Mouse (Mus musculus) embryonic facial prominence, embryonic 10.5 days (tissue): ENCODE results near the gene Zfp90. TPM values are rescaled to one million over a fixed set of nuclear protein-coding genes. Genes with fewer than 3 reads are reported as not detected.

Source experiments
- DNase-seq: peaks from one replicate; pipeline ENCODE4 v3.0.0-alpha.2; 2017; ENCODE audit warnings: low spot score
- H3K27ac ChIP-seq: fragments of 300-500 bp; sonication (generic); replicated peaks from 2 replicates; pipeline ENCODE4 v1.5.1; 2016; ENCODE audit warnings: mild to moderate bottlenecking
- H3K27me3 ChIP-seq: fragments of 300-500 bp; sonication (generic); replicated peaks from 2 replicates; pipeline ENCODE4 v1.6.1; 2016; ENCODE audit warnings: low read depth, mild to moderate bottlenecking; ENCODE audit not compliant: poor library complexity, severe bottlenecking
- H3K36me3 ChIP-seq: fragments of 300-500 bp; sonication (generic); replicated peaks from 2 replicates; pipeline ENCODE4 v1.6.1; 2016; ENCODE audit warnings: mild to moderate bottlenecking, moderate library complexity
- H3K4me1 ChIP-seq: fragments of 300-500 bp; sonication (generic); 2 replicates; pipeline ENCODE4 v1.6.1; 2016
- H3K4me3 ChIP-seq: fragments of 300-500 bp; sonication (generic); 2 replicates; pipeline ENCODE4 v1.5.1; 2016; ENCODE audit warnings: mild to moderate bottlenecking, moderate library complexity
- H3K9me3 ChIP-seq: fragments of 300-500 bp; sonication (generic); 2 replicates; pipeline ENCODE4 v1.6.1; 2016; ENCODE audit warnings: mild to moderate bottlenecking
- WGBS: fragments of 180-500 bp; shearing (Covaris S2); methylation state at CpG from one replicate; pipeline ENCODE4 v1.1.7; 2016; 5-methylcytosine and 5-hydroxymethylcytosine counted together
- polyA plus RNA-seq: library from polyadenylated mRNA; unstranded; fragments of >200 nt; fragmentation: Nextera tagmentation; extraction: Ambion mirVana; gene quantifications from 2 replicates; pipeline ENCODE4 v1.2.1, GENCODE M21; 2016

Gene Zfp90
- polyA plus RNA-seq, 1 experiment from 2014 or later, result 26.4 TPM

- Histone ChIP-seq H3K9me3 (no peaks in the 10 kb centered on the region), H3K4me1 (peaks cover 5% of the 10 kb centered on the region; the same call in 1 of the 2 replicates), H3K27me3 (no peaks in the 10 kb centered on the region), H3K4me3 (no peak overlapping the region), H3K36me3 (no peaks in the 10 kb centered on the region), H3K27ac (no peak overlapping the region)
- no peak for DNase-seq
- WGBS, result 87% methylated on average over 3 of the region's 3 CpGs
Observed at GRCm38 (mm10) chr8:106440146-106440545, 25.0 kb downstream of the Zfp90 start.

- 86% methylated on average over 1 of the region's 1 CpGs for WGBS
- Histone ChIP-seq H3K4me1 (peaks cover 5% of the 10 kb centered on the region; the same call in 1 of the 2 replicates), H3K9me3 (no peaks in the 10 kb centered on the region), H3K36me3 (no peaks in the 10 kb centered on the region), H3K27ac (no peak overlapping the region), H3K4me3 (no peak overlapping the region), H3K27me3 (no peaks in the 10 kb centered on the region)
- no peak for DNase-seq
Observed at GRCm38 (mm10) chr8:106442740-106443139, 27.6 kb downstream of the Zfp90 start.

- peaks cover 10% of the 10 kb centered on the region for H3K4me1 ChIP-seq
- H3K27ac ChIP-seq, result 0 out of 2 replicates have a peak overlapping the region, but pooled peaks have one; percentile 14
- 65% methylated on average over 6 of the region's 6 CpGs for WGBS
- H3K4me3 ChIP-seq, result no peak overlapping the region
- H3K27me3 ChIP-seq, result no peaks in the 10 kb centered on the region
- no peaks in the 10 kb centered on the region for H3K9me3 ChIP-seq
- DNase-seq, result no peak
- no peaks in the 10 kb centered on the region for H3K36me3 ChIP-seq
Observed at GRCm38 (mm10) chr8:106451301-106452085, 36.4 kb downstream of the Zfp90 start.

- Histone ChIP-seq H3K27ac (no peak overlapping the region), H3K36me3 (no peaks in the 10 kb centered on the region), H3K4me1 (peaks cover 10% of the 10 kb centered on the region), H3K9me3 (no peaks in the 10 kb centered on the region), H3K27me3 (no peaks in the 10 kb centered on the region), H3K4me3 (no peak overlapping the region)
- WGBS, result 77% methylated on average over 12 of the region's 12 CpGs
- no peak for DNase-seq
Observed at GRCm38 (mm10) chr8:106452701-106453481, 37.8 kb downstream of the Zfp90 start.

GRCm38 (mm10) chr8:106454036-106454435 is 38.9 kb downstream of the Zfp90 start:
- H3K4me1 ChIP-seq, result peaks cover 10% of the 10 kb centered on the region
- H3K27me3 ChIP-seq, result no peaks in the 10 kb centered on the region
- H3K9me3 ChIP-seq, result 0 out of 2 replicates have a peak, but pooled peaks cover 3% of the 10 kb centered on the region
- no peak for DNase-seq
- no peak overlapping the region for H3K4me3 ChIP-seq
- H3K27ac ChIP-seq, result no peak overlapping the region; the same call in 1 of the 2 replicates
- WGBS, result 71% methylated on average over 11 of the region's 11 CpGs
- H3K36me3 ChIP-seq, result no peaks in the 10 kb centered on the region

GRCm38 (mm10) chr8:106462131-106462530 is 47.0 kb downstream of the Zfp90 start:
- Histone ChIP-seq H3K9me3 (0 out of 2 replicates have a peak, but pooled peaks cover 3% of the 10 kb centered on the region), H3K4me3 (no peak overlapping the region), H3K27me3 (no peaks in the 10 kb centered on the region), H3K36me3 (no peaks in the 10 kb centered on the region), H3K27ac (no peak overlapping the region), H3K4me1 (peaks cover 14% of the 10 kb centered on the region)
- DNase-seq, result no peak
- 81% methylated on average over 5 of the region's 5 CpGs for WGBS

- DNase-seq, result no peak
Observed at GRCm38 (mm10) chr8:106463795-106464194, 48.7 kb downstream of the Zfp90 start.

GRCm38 (mm10) chr8:106469485-106469884 is 54.4 kb downstream of the Zfp90 start:
- H3K27ac ChIP-seq, result no peak overlapping the region
- DNase-seq, result peak; percentile 70
- H3K36me3 ChIP-seq, result no peaks in the 10 kb centered on the region
- H3K9me3 ChIP-seq, result no peaks in the 10 kb centered on the region
- no peak overlapping the region for H3K4me3 ChIP-seq
- H3K27me3 ChIP-seq, result no peaks in the 10 kb centered on the region
- peaks cover 14% of the 10 kb centered on the region for H3K4me1 ChIP-seq
- WGBS, result 35% methylated on average over 7 of the region's 7 CpGs

More at GRCm38 (mm10) chr8:106463795-106464194, 48.7 kb downstream of the Zfp90 start:
- WGBS, result 85% methylated on average over 6 of the region's 6 CpGs
- Histone ChIP-seq H3K27me3 (no peaks in the 10 kb centered on the region), H3K9me3 (no peaks in the 10 kb centered on the region), H3K36me3 (no peaks in the 10 kb centered on the region), H3K27ac (no peak overlapping the region), H3K4me3 (no peak overlapping the region), H3K4me1 (peaks cover 16% of the 10 kb centered on the region)

- H3K9me3 ChIP-seq, result peaks cover 2% of the 10 kb centered on the region; the same call in 1 of the 2 replicates
- no peak for DNase-seq
- peaks cover 10% of the 10 kb centered on the region for H3K4me1 ChIP-seq
- no peaks in the 10 kb centered on the region for H3K36me3 ChIP-seq
- H3K4me3 ChIP-seq, result no peak overlapping the region
- no peaks in the 10 kb centered on the region for H3K27me3 ChIP-seq
- H3K27ac ChIP-seq, result no peak overlapping the region
- 88% methylated on average over 5 of the region's 5 CpGs for WGBS
Observed at GRCm38 (mm10) chr8:106474001-106474400, 58.9 kb downstream of the Zfp90 start.

Other genes with a start within 250 kb of the Zfp90 start
- gene Slc7a6, start 246.5 kb upstream of the Zfp90 start, polyA plus RNA-seq, result 71.6 and 84.5 TPM in 2 replicates
- gene Slc7a6os, start 204.4 kb upstream of the Zfp90 start, polyA plus RNA-seq, result 37.5 and 39.7 TPM in 2 replicates
- gene Prmt7, start 204.4 kb upstream of the Zfp90 start, polyA plus RNA-seq, result 75.8 and 80.6 TPM in 2 replicates
- 4.0 and 5.0 TPM in 2 replicates for gene Smpd3, start 77.3 kb upstream of the Zfp90 start, polyA plus RNA-seq
- not detected in 2 replicates for gene 6030452D12Rik, start 85.2 kb downstream of the Zfp90 start, polyA plus RNA-seq
- 23.3 and 23.4 TPM in 2 replicates for gene Cdh3, start 95.6 kb downstream of the Zfp90 start, polyA plus RNA-seq
- 6.0 and 8.1 TPM in 2 replicates for gene Gm10073, start 158.1 kb downstream of the Zfp90 start, polyA plus RNA-seq
- 22.1 and 24.4 TPM in 2 replicates for gene Cdh1, start 188.0 kb downstream of the Zfp90 start, polyA plus RNA-seq